In genomic region chr15:5187116-5187515, GRCm38 (mm10) we compare ENCODE assay signal across 22 mouse cellular contexts. TPM values are rescaled to one million over a fixed set of nuclear protein-coding genes. Genes with fewer than 3 reads are reported as not detected.
DNase-seq lines count a peak whose midpoint lies in the region; ATAC-seq and TF ChIP-seq lines count a peak whose summit lies in the region.
"Had no signal": no experiment of that assay in that cellular context is flagged by ENCODE, and none has a peak within 500 bp of the region (broad histone marks: within the 10 kb centered on the region; RNA-seq: fewer than 3 reads in every experiment).

No protein-coding gene starts in this region.

- H3K4me1 ChIP-seq in megakaryocyte, embryonic 14.5 days, result peaks cover 74% of the 10 kb centered on the region
- peaks cover 19% of the 10 kb centered on the region for H3K4me1 ChIP-seq in bone marrow macrophage, adult 2 months (ENCODE audit: control insufficient read depth, insufficient read depth, low read length)
- H3K4me1 ChIP-seq in limb, embryonic 10.5 days, result peaks cover 14% of the 10 kb centered on the region

- peak overlapping the region; percentile 86 for H3K4me3 ChIP-seq in megakaryocyte, embryonic 14.5 days (replicated peaks)
- H3K4me3 ChIP-seq in bone marrow macrophage, adult 2 months (ENCODE audit: insufficient read depth, low read length), result peak overlapping the region; percentile 16
- H3K4me3 ChIP-seq in limb, embryonic 10.5 days, result no peak overlapping the region

- peak overlapping the region; percentile 35; the same call in 1 of the 2 replicates for H3K27ac ChIP-seq in bone marrow macrophage, adult 2 months (ENCODE audit: insufficient read depth, low read depth, low read length)
- no peak overlapping the region for H3K27ac ChIP-seq in limb, embryonic 10.5 days
- H3K27ac ChIP-seq: embryonic facial prominence, embryonic 12.5 days; forebrain, embryonic 15.5 days; heart, embryonic 13.5 days; hindbrain, embryonic 12.5 days; hindbrain, postnatal 0 days; intestine, embryonic 15.5 days had no signal

- peak; percentile 10 for DNase-seq in CD4-positive, CD25-positive, alpha-beta regulatory T cell, adult 2 months (ENCODE audit: low read depth, low spot score)
- peak; percentile 11 for DNase-seq in splenic B cell, adult 2 months (ENCODE audit: low read depth, low spot score)
- no peak for DNase-seq in limb, embryonic 10.5 days (ENCODE audit: low spot score)
- no peak for DNase-seq in frontal cortex, postnatal 14 days (ENCODE audit: low spot score in 2 of 2)
- DNase-seq: adrenal gland, adult 2 months; adrenal gland, postnatal 36 days; cerebellum, adult 11 months; cerebellum, adult 8-10 months; cerebellum, postnatal 14 days; gastrocnemius, postnatal 36 days; heart, adult 11 months; heart, postnatal 36 days had no signal

- 77% methylated on average over 4 of the region's 4 CpGs for WGBS in limb, embryonic 10.5 days

- TF ChIP-seq CTCF in bone marrow macrophage, adult 2 months (IDR thresholded peaks at IDR 0.05; ENCODE audit: low read depth, low read length), result no peak

- H3K27me3 ChIP-seq in megakaryocyte, embryonic 14.5 days (replicated peaks), result no peaks in the 10 kb centered on the region
- H3K27me3 ChIP-seq in splenic B cell, adult 2 months (ENCODE audit: control insufficient read depth, insufficient read depth, low read length, poor library complexity, severe bottlenecking), result no peaks in the 10 kb centered on the region
- H3K27me3 ChIP-seq in limb, embryonic 10.5 days (ENCODE audit: low read depth, poor library complexity, severe bottlenecking), result no peaks in the 10 kb centered on the region
- H3K27me3 ChIP-seq: embryonic facial prominence, embryonic 12.5 days; forebrain, embryonic 15.5 days; heart, embryonic 13.5 days; hindbrain, embryonic 12.5 days; intestine, embryonic 15.5 days had no signal

- no peak for TF ChIP-seq POLR2A in bone marrow macrophage, adult 2 months (IDR thresholded peaks at IDR 0.05; ENCODE audit: borderline replicate concordance, low read depth, low read length)

- H3K36me3 ChIP-seq in megakaryocyte, embryonic 14.5 days (replicated peaks; ENCODE audit: low read length), result peaks cover 42% of the 10 kb centered on the region
- H3K36me3 ChIP-seq in splenic B cell, adult 2 months (ENCODE audit: control insufficient read depth, insufficient read depth, low read length, poor library complexity, severe bottlenecking), result peaks cover 4% of the 10 kb centered on the region; the same call in 1 of the 2 replicates
- H3K36me3 ChIP-seq in limb, embryonic 10.5 days, result peaks cover 27% of the 10 kb centered on the region

- no peak for ATAC-seq in CD4-positive, CD25-positive, alpha-beta regulatory T cell, adult 4 months
- ATAC-seq in megakaryocyte, adult 5-6 weeks (ENCODE audit: poor library complexity, severe bottlenecking), result no peak
- ATAC-seq: forebrain, embryonic 15.5 days; hindbrain, postnatal 0 days; intestine, embryonic 15.5 days had no signal

- H3K9me3 ChIP-seq in megakaryocyte, embryonic 14.5 days, result no peaks in the 10 kb centered on the region
- no peaks in the 10 kb centered on the region for H3K9me3 ChIP-seq in limb, embryonic 10.5 days (replicated peaks)
- H3K9me3 ChIP-seq: embryonic facial prominence, embryonic 12.5 days; forebrain, embryonic 15.5 days; heart, embryonic 13.5 days; hindbrain, embryonic 12.5 days; intestine, embryonic 15.5 days had no signal

RNA-seq across cellular contexts. Expression of gene Ttc33, which starts 1.8 kb away (rescaled TPM):
- 10 to 100 TPM; 59.2 to 71.1 TPM for polyA plus RNA-seq in CD4-positive, CD25-positive, alpha-beta regulatory T cell, adult 4 months (2017; shearing (Covaris generic))
- 18.4 TPM in 1 of 2 replicates, not detected in the other for polyA plus RNA-seq in megakaryocyte, embryonic 14.5 days (2012; ENCODE audit: insufficient read depth, low replicate concordance)
- total RNA-seq in megakaryocyte, adult 5-6 weeks (2015), result 21.6 and 23.1 TPM in 2 replicates
- 34.1 and 38.5 TPM in 2 replicates for total RNA-seq in megakaryocyte, adult 5-6 weeks (2017)
- 40.7 and 44.6 TPM in 2 replicates for polyA plus RNA-seq in bone marrow macrophage, adult 2 months (2012; ENCODE audit: insufficient read depth, insufficient read length, missing spikeins)
- polyA plus RNA-seq in limb, embryonic 10.5 days (2016; fragmentation: Nextera tagmentation; extraction: Ambion mirVana), result 35.4 and 37.2 TPM in 2 replicates

RNA-seq across cellular contexts. Expression of gene Prkaa1, which starts 43.5 kb away (rescaled TPM):
- polyA plus RNA-seq in CD4-positive, CD25-positive, alpha-beta regulatory T cell, adult 4 months (2017; shearing (Covaris generic)), result 10 to 100 TPM; 19.5 to 20.4 TPM
- 0.47 and 0.93 TPM in 2 replicates for polyA plus RNA-seq in megakaryocyte, embryonic 14.5 days (2012; ENCODE audit: insufficient read depth, low replicate concordance)
- total RNA-seq in megakaryocyte, adult 5-6 weeks (2015), result 36.2 and 42.8 TPM in 2 replicates
- total RNA-seq in megakaryocyte, adult 5-6 weeks (2017), result 30.5 and 31.1 TPM in 2 replicates
- polyA plus RNA-seq in bone marrow macrophage, adult 2 months (2012; ENCODE audit: insufficient read depth, insufficient read length, missing spikeins), result 29.3 and 31.6 TPM in 2 replicates
- 15.0 and 16.2 TPM in 2 replicates for polyA plus RNA-seq in limb, embryonic 10.5 days (2016; fragmentation: Nextera tagmentation; extraction: Ambion mirVana)

RNA-seq across cellular contexts. Expression of gene Ptger4, which starts 56.9 kb away (rescaled TPM):
- 10 to 100 TPM; 23.6 to 26.3 TPM for polyA plus RNA-seq in CD4-positive, CD25-positive, alpha-beta regulatory T cell, adult 4 months (2017; shearing (Covaris generic))
- polyA plus RNA-seq in megakaryocyte, embryonic 14.5 days (2012; ENCODE audit: insufficient read depth, low replicate concordance), result 1.3 TPM in 1 of 2 replicates, not detected in the other
- 30.5 and 33.2 TPM in 2 replicates for total RNA-seq in megakaryocyte, adult 5-6 weeks (2015)
- total RNA-seq in megakaryocyte, adult 5-6 weeks (2017), result 20.6 and 21.2 TPM in 2 replicates
- polyA plus RNA-seq in bone marrow macrophage, adult 2 months (2012; ENCODE audit: insufficient read depth, insufficient read length, missing spikeins), result 28.6 and 32.5 TPM in 2 replicates
- polyA plus RNA-seq in limb, embryonic 10.5 days (2016; fragmentation: Nextera tagmentation; extraction: Ambion mirVana), result 0.84 and 1.4 TPM in 2 replicates

Comparison
In these comparisons a context has a peak if more than half of its experiments do, and no peak if none do; other contexts are left out.
1. DNase-seq: peak in CD4-positive, CD25-positive, alpha-beta regulatory T cell, adult 2 months (single experiment) and splenic B cell, adult 2 months (single experiment); none in limb, embryonic 10.5 days (single experiment) and frontal cortex, postnatal 14 days (0 of 2).
2. RNA of gene Ptger4, which starts 56.9 kb away (polyA plus RNA-seq): 28.6 to 32.5 TPM in bone marrow macrophage, adult 2 months and 23.6 to 26.3 TPM in CD4-positive, CD25-positive, alpha-beta regulatory T cell, adult 4 months; 0.84 to 1.4 TPM in limb, embryonic 10.5 days and 1.3 TPM in megakaryocyte, embryonic 14.5 days; every median in the first group is over 10 times any median in the second.